ENCODE assay signal across 12 mouse cellular contexts in the genomic region with DNA sequence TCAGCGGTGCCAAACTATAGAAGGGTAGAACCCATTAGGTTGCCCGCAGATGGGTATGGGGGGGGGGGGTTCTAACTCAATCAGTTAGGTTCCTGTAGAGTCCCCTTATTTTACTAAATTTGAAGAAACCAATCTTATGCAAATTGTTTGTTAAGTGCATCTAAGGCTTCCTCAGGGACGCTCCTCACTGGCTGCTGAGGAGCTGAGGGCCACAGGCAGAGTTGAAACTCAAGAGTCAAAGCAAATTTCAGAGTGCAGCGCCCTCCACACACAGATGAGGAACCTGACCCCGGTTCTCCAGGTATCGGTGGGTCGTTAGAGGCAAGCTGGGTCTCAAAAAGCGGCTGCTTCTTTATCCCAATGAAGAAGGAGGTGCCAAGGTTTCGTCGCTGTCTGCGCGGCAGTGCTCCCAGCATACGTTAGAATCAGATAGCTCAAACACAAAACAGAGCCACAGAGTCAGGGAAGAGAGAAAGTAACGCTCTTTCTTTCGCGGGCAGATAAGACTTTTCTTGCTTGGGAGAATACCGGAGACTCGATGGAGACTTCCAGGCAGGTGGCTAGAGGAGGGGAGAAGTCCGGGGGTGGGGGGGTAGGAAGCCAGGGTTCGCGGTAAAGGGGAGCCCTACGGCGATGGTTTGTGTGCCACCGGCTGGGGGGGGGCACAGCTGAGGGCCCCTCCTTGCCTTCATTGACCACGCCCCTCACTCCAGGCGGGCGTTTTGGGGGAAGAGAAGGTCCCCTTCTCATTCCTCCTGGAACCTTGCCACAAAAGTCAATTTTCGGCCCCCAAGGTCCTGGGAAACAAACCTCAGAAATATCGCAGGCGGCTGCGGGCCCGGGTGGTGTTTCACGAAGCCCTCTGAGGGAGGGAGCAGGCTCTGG. TPM values are rescaled to one million over a fixed set of nuclear protein-coding genes. Genes with fewer than 3 reads are reported as not detected.
DNase-seq lines count a peak whose midpoint lies in the region; ATAC-seq and TF ChIP-seq lines count a peak whose summit lies in the region.
"Had no signal": no experiment of that assay in that cellular context is flagged by ENCODE, and none has a peak within 500 bp of the region (broad histone marks: within the 10 kb centered on the region; RNA-seq: fewer than 3 reads in every experiment).

No protein-coding gene starts in this region.

- H3K9me3 ChIP-seq in heart, postnatal 0 days (replicated peaks; ENCODE audit: control insufficient read depth, low read length) = no peaks in the 10 kb centered on the region
- no peaks in the 10 kb centered on the region for H3K9me3 ChIP-seq in intestine, embryonic 14.5 days (ENCODE audit: control insufficient read depth, low read length)
- H3K9me3 ChIP-seq in midbrain, embryonic 16.5 days (replicated peaks; ENCODE audit: control insufficient read depth, low read length, poor library complexity, severe bottlenecking) = no peaks in the 10 kb centered on the region

- no peak for TF ChIP-seq EP300 in heart, postnatal 0 days (IDR thresholded peaks at IDR 0.05; ENCODE audit: low read depth)

- no peak for ATAC-seq in heart, postnatal 0 days (ENCODE audit: insufficient read depth, low read depth)
- no peak for ATAC-seq in intestine, embryonic 14.5 days (replicated peaks; ENCODE audit: low FRiP score, low TSS enrichment, low read depth)
- ATAC-seq in midbrain, embryonic 16.5 days = no peak
- no peak for ATAC-seq in monocyte, adult 5-6 weeks (replicated peaks; ENCODE audit: insufficient number of reproducible peaks, low FRiP score, low TSS enrichment, poor library complexity, severe bottlenecking)

- H3K27me3 ChIP-seq in heart, postnatal 0 days (ENCODE audit: control insufficient read depth, insufficient read depth, low read length) = peaks cover 96% of the 10 kb centered on the region
- peaks cover 96% of the 10 kb centered on the region for H3K27me3 ChIP-seq in intestine, embryonic 14.5 days (replicated peaks; ENCODE audit: control insufficient read depth, insufficient read depth, low read length)
- peaks cover 45% of the 10 kb centered on the region for H3K27me3 ChIP-seq in midbrain, embryonic 16.5 days (ENCODE audit: control insufficient read depth, insufficient read depth, low read depth, low read length)

- no peak for TF ChIP-seq CTCF in heart, postnatal 0 days (IDR thresholded peaks at IDR 0.05; ENCODE audit: low read depth)

- H3K27ac ChIP-seq in heart, postnatal 0 days (ENCODE audit: low read depth) = no peak overlapping the region
- no peak overlapping the region for H3K27ac ChIP-seq in intestine, embryonic 14.5 days (ENCODE audit: low read depth)
- no peak overlapping the region for H3K27ac ChIP-seq in midbrain, embryonic 16.5 days (ENCODE audit: low read length)

- peak overlapping the region; percentile 29 for H3K4me3 ChIP-seq in heart, postnatal 0 days (ENCODE audit: low read depth, low read length)
- H3K4me3 ChIP-seq in intestine, embryonic 14.5 days (ENCODE audit: low read depth, low read length) = no peak overlapping the region
- H3K4me3 ChIP-seq in midbrain, embryonic 16.5 days (ENCODE audit: low read depth, low read length) = peak overlapping the region; percentile 20
- H3K4me3 ChIP-seq: myocyte had no signal

- H3K36me3 ChIP-seq in heart, postnatal 0 days (replicated peaks; ENCODE audit: control insufficient read depth, insufficient read depth, low read length) = no peaks in the 10 kb centered on the region
- no peaks in the 10 kb centered on the region for H3K36me3 ChIP-seq in intestine, embryonic 14.5 days (ENCODE audit: control insufficient read depth, insufficient read depth, low read length)
- no peaks in the 10 kb centered on the region for H3K36me3 ChIP-seq in midbrain, embryonic 16.5 days (ENCODE audit: control insufficient read depth, insufficient read depth, low read length)

- no peak for DNase-seq in heart, postnatal 0 days (ENCODE audit: low spot score)
- no peak for DNase-seq in heart, adult 9 months (ENCODE audit: low spot score in 2 of 2)
- DNase-seq in embryo, embryonic 9.5 days (ENCODE audit: extremely low spot score) = peak; percentile 32
- no peak for DNase-seq in intestine, embryonic 14.5 days (ENCODE audit: low spot score)
- DNase-seq in spleen, postnatal 4 days (ENCODE audit: low spot score in 2 of 2) = no peak
- DNase-seq in frontal cortex, adult 2 months (ENCODE audit: extremely low spot score in 1 of 2, low spot score in 1 of 2) = no peak
- DNase-seq: thymus, postnatal 14 days had no signal

- WGBS in heart, postnatal 0 days = 2% methylated on average over 33 of the region's 33 CpGs
- 3% methylated on average over 33 of the region's 33 CpGs for WGBS in intestine, embryonic 14.5 days
- under 1% methylated on average over 33 of the region's 33 CpGs for WGBS in midbrain, embryonic 16.5 days

- H3K4me2 ChIP-seq in heart, postnatal 0 days (ENCODE audit: low read depth, low read length) = peak overlapping the region; percentile 55
- H3K4me2 ChIP-seq in intestine, embryonic 14.5 days (ENCODE audit: low read length) = peak overlapping the region; percentile 33; the same call in 1 of the 2 replicates
- peak overlapping the region; percentile 32 for H3K4me2 ChIP-seq in midbrain, embryonic 16.5 days (ENCODE audit: low read length)

- H3K9ac ChIP-seq in heart, postnatal 0 days (replicated peaks; ENCODE audit: low read depth, low read length) = no peak overlapping the region
- H3K9ac ChIP-seq in intestine, embryonic 14.5 days (ENCODE audit: low read length) = no peak overlapping the region
- H3K9ac ChIP-seq in midbrain, embryonic 16.5 days (ENCODE audit: low read depth, low read length) = no peak overlapping the region

- H3K4me1 ChIP-seq in heart, postnatal 0 days (ENCODE audit: control insufficient read depth, insufficient read depth) = 0 out of 2 replicates have a peak, but pooled peaks cover 9% of the 10 kb centered on the region
- H3K4me1 ChIP-seq in intestine, embryonic 14.5 days (replicated peaks; ENCODE audit: control insufficient read depth, insufficient read depth, low read length) = peaks cover 6% of the 10 kb centered on the region; the same call in 1 of the 2 replicates
- H3K4me1 ChIP-seq in midbrain, embryonic 16.5 days (ENCODE audit: control insufficient read depth, insufficient read depth, low read length) = peaks cover 11% of the 10 kb centered on the region

RNA-seq across cellular contexts. Expression of gene Barx1, which starts 5.5 kb away (rescaled TPM):
- not detected in 2 replicates for total RNA-seq in heart, postnatal 0 days (2014; rRNA removed; ENCODE audit: low replicate concordance)
- 0.08 TPM in 1 of 2 replicates, not detected in the other for polyA plus RNA-seq in heart, postnatal 0 days (2015; fragmentation: Nextera tagmentation; extraction: Ambion mirVana)
- 0.26 and 0.30 TPM in 2 replicates for polyA plus RNA-seq in intestine, embryonic 14.5 days (2014; fragmentation: Nextera tagmentation; extraction: Ambion mirVana)
- not detected in 2 replicates for polyA plus RNA-seq in midbrain, embryonic 16.5 days (2015; fragmentation: Nextera tagmentation; extraction: Ambion mirVana)
- polyA plus RNA-seq in frontal cortex, adult 2 months (2012; rRNA removed) = not detected in 2 replicates
- total RNA-seq in monocyte, adult 5-6 weeks (2017) = not detected in 3 replicates
- total RNA-seq: CH12.LX had no signal
- polyA plus RNA-seq: cerebellum, adult 2 months; myocyte had no signal

RNA-seq across cellular contexts. Expression of gene Ptpdc1, which starts 42.9 kb away (rescaled TPM):
- 5.6 and 5.7 TPM in 2 replicates for total RNA-seq in heart, postnatal 0 days (2014; rRNA removed; ENCODE audit: low replicate concordance)
- polyA plus RNA-seq in heart, postnatal 0 days (2015; fragmentation: Nextera tagmentation; extraction: Ambion mirVana) = 3.1 and 3.5 TPM in 2 replicates
- 9.9 and 10.0 TPM in 2 replicates for polyA plus RNA-seq in intestine, embryonic 14.5 days (2014; fragmentation: Nextera tagmentation; extraction: Ambion mirVana)
- 18.8 and 20.3 TPM in 2 replicates for polyA plus RNA-seq in midbrain, embryonic 16.5 days (2015; fragmentation: Nextera tagmentation; extraction: Ambion mirVana)
- polyA plus RNA-seq in frontal cortex, adult 2 months (2012; rRNA removed) = 24.0 and 24.8 TPM in 2 replicates
- 1.3 to 2.7 TPM (median 1.5 TPM) in 3 replicates for total RNA-seq in monocyte, adult 5-6 weeks (2017)
- total RNA-seq: CH12.LX had no signal
